Mouse (Mus musculus) intestine, embryonic 16.5 days (tissue): ENCODE results near the gene Macc1. TPM values are rescaled to one million over a fixed set of nuclear protein-coding genes. Genes with fewer than 3 reads are reported as not detected.

Source experiments
- ATAC-seq: fragments of 200-750 bp; cut with Nextera tagmentation; 2 replicates; pipeline ENCODE4 v1.8.0; 2017; ENCODE audit warnings: moderate TSS enrichment, moderate library complexity
- H3K27ac ChIP-seq: fragments of 300-500 bp; sonication (generic); 2 replicates; pipeline ENCODE4 v1.5.1; 2014; ENCODE audit warnings: mild to moderate bottlenecking, low read length
- H3K27me3 ChIP-seq: fragments of 300-500 bp; sonication (generic); replicated peaks from 2 replicates; pipeline ENCODE4 v1.6.1; 2014; ENCODE audit warnings: low read length, control low read depth, mixed read lengths; ENCODE audit not compliant: control insufficient read depth, insufficient read depth
- H3K36me3 ChIP-seq: fragments of 300-500 bp; sonication (generic); 2 replicates; pipeline ENCODE4 v1.6.1; 2014; ENCODE audit warnings: low read length, control low read depth; ENCODE audit not compliant: control insufficient read depth, insufficient read depth
- H3K4me1 ChIP-seq: fragments of 300-500 bp; sonication (generic); 2 replicates; pipeline ENCODE4 v1.6.1; 2014; ENCODE audit warnings: low read length, control low read depth, mixed read lengths; ENCODE audit not compliant: control insufficient read depth, insufficient read depth
- H3K4me2 ChIP-seq: fragments of 300-500 bp; sonication (generic); 2 replicates; pipeline ENCODE4 v1.6.1; 2014; ENCODE audit warnings: low read depth, low read length, control low read depth
- H3K4me3 ChIP-seq: fragments of 300-500 bp; sonication (generic); 2 replicates; pipeline ENCODE4 v1.5.1; 2014; ENCODE audit warnings: mild to moderate bottlenecking, low read length
- H3K9ac ChIP-seq: fragments of 300-500 bp; sonication (generic); 2 replicates; pipeline ENCODE4 v1.6.1; 2014; ENCODE audit warnings: low read depth, low read length
- H3K9me3 ChIP-seq: fragments of 300-500 bp; sonication (generic); 2 replicates; pipeline ENCODE4 v1.6.1; 2016; ENCODE audit warnings: low read length, control low read depth; ENCODE audit not compliant: control insufficient read depth
- WGBS: fragments of 180-500 bp; shearing (Covaris S2); extraction: QIAGEN DNeasy Blood & Tissue Kit; methylation state at CpG from one replicate; pipeline ENCODE4 v1.1.7; 2014; 5-methylcytosine and 5-hydroxymethylcytosine counted together
- polyA plus RNA-seq: library from polyadenylated mRNA; unstranded; fragments of >200 nt; fragmentation: Nextera tagmentation; extraction: Ambion mirVana; gene quantifications from 2 replicates; pipeline ENCODE4 v1.2.1, GENCODE M21; 2015

Macc1 gene
- polyA plus RNA-seq, 1 experiment from 2014 or later: 1.9 TPM

DNA sequence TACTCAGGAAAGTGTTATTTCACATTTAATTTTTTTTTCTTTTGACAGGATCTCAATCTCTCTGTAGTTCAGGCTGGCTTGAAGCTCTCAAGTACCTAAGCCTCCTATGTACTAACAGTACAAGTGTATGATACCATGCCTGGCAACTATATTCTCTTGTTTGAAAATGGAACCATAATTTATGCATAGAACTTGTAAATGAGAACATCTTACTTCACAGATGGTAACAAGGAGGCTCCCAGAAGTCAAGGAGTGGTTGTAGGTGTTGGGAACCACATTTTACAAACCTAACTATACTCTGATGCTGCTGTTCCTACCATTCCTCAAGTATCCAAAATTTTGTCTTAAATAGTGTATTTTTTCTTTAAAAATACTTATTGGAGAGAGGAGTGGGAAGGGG lies 96.5 kb downstream of the Macc1 start:
- Histone ChIP-seq H3K27ac (no peak overlapping the region), H3K36me3 (no peaks in the 10 kb centered on the region)

DNA sequence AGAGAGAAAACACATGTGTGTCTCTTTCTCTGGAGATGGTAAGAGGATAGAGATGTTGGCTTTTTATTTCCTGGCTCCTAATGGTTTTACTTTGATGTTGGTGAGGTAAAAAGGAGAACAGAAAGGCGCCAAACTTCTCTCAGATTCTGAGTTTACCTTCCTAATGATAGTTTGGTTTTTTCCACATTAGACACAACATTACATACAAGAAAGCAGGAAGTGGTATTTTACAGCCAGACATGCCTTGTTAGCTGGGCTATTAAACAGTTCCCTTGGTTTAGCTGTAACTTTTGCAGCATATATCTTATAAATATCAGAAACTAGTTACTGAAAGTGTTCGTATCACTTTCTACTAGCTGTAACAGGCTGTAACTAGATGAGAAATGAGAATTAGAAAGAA lies 96.9 kb downstream of the Macc1 start:
- no peak overlapping the region for H3K9ac ChIP-seq
- no peak for ATAC-seq
- H3K9me3 ChIP-seq: no peaks in the 10 kb centered on the region
- no peaks in the 10 kb centered on the region for H3K27me3 ChIP-seq
- 73% methylated on average over 2 of the region's 2 CpGs for WGBS
- no peak overlapping the region for H3K4me2 ChIP-seq
- H3K4me1 ChIP-seq: no peaks in the 10 kb centered on the region
- no peak overlapping the region for H3K4me3 ChIP-seq
- no peaks in the 10 kb centered on the region for H3K36me3 ChIP-seq
- no peak overlapping the region for H3K27ac ChIP-seq

More for the DNA sequence above, 96.5 kb downstream of the Macc1 start:
- Histone ChIP-seq H3K9ac (no peak overlapping the region), H3K4me1 (no peaks in the 10 kb centered on the region), H3K4me3 (no peak overlapping the region), H3K9me3 (no peaks in the 10 kb centered on the region), H3K27me3 (no peaks in the 10 kb centered on the region), H3K4me2 (no peak overlapping the region)
- no peak for ATAC-seq

GRCm38 (mm10) chr12:119411982-119412381 lies 97.9 kb downstream of the Macc1 start:
- Histone ChIP-seq H3K36me3 (no peaks in the 10 kb centered on the region), H3K4me2 (no peak overlapping the region), H3K9me3 (no peaks in the 10 kb centered on the region), H3K4me3 (no peak overlapping the region), H3K27me3 (no peaks in the 10 kb centered on the region), H3K27ac (no peak overlapping the region), H3K4me1 (no peaks in the 10 kb centered on the region), H3K9ac (no peak overlapping the region)
- no peak for ATAC-seq
- 80% methylated on average over 2 of the region's 2 CpGs for WGBS

- no peak for ATAC-seq
- H3K9ac ChIP-seq: no peak overlapping the region
- no peak overlapping the region for H3K4me3 ChIP-seq
- H3K9me3 ChIP-seq: no peaks in the 10 kb centered on the region
- no peaks in the 10 kb centered on the region for H3K4me1 ChIP-seq
- 77% methylated on average over 2 of the region's 2 CpGs for WGBS
- H3K27ac ChIP-seq: no peak overlapping the region
- H3K36me3 ChIP-seq: no peaks in the 10 kb centered on the region
- H3K4me2 ChIP-seq: no peak overlapping the region
- H3K27me3 ChIP-seq: no peaks in the 10 kb centered on the region
Observed at GRCm38 (mm10) chr12:119415900-119416299, 101.8 kb downstream of the Macc1 start.

GRCm38 (mm10) chr12:119425749-119426148 lies 111.7 kb downstream of the Macc1 start:
- no peak overlapping the region for H3K9ac ChIP-seq
- H3K27ac ChIP-seq: no peak overlapping the region
- H3K27me3 ChIP-seq: no peaks in the 10 kb centered on the region
- 0 out of 2 replicates have a peak, but pooled peaks have one; percentile 36 for ATAC-seq
- no peaks in the 10 kb centered on the region for H3K36me3 ChIP-seq
- no peak overlapping the region for H3K4me2 ChIP-seq
- H3K4me3 ChIP-seq: no peak overlapping the region
- 49% methylated on average over 2 of the region's 2 CpGs for WGBS
- H3K9me3 ChIP-seq: no peaks in the 10 kb centered on the region
- no peaks in the 10 kb centered on the region for H3K4me1 ChIP-seq

GRCm38 (mm10) chr12:119426182-119426886 lies 112.3 kb downstream of the Macc1 start:
- Histone ChIP-seq H3K9ac (no peak overlapping the region), H3K9me3 (no peaks in the 10 kb centered on the region), H3K27ac (no peak overlapping the region), H3K4me1 (no peaks in the 10 kb centered on the region), H3K36me3 (no peaks in the 10 kb centered on the region), H3K27me3 (no peaks in the 10 kb centered on the region), H3K4me3 (no peak overlapping the region), H3K4me2 (no peak overlapping the region)
- 91% methylated on average over 2 of the region's 2 CpGs for WGBS
- no peak for ATAC-seq

DNA sequence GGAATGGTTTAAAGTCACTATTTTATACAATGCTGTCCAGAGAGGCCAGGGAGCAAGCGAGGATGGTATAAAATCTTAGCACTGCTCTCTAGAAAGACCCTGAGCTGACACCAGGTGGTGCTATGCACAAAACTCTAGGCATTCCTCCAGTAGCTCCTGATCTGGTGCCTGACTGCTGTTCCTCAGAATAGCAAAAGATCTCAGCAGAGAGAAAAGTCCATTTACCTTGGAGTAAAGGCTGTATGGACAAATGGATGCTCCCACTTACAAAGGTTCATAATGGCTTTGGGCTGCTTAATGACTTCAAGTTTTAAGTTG lies 112.8 kb downstream of the Macc1 start:
- no peak overlapping the region for H3K27ac ChIP-seq
- ATAC-seq: peak; percentile 77; the same call in 1 of the 2 replicates
- H3K4me2 ChIP-seq: no peak overlapping the region
- H3K4me1 ChIP-seq: no peaks in the 10 kb centered on the region
- no peak overlapping the region for H3K9ac ChIP-seq
- no peaks in the 10 kb centered on the region for H3K27me3 ChIP-seq
- H3K36me3 ChIP-seq: no peaks in the 10 kb centered on the region
- no peak overlapping the region for H3K4me3 ChIP-seq
- H3K9me3 ChIP-seq: no peaks in the 10 kb centered on the region
- WGBS: 70% methylated on average over 1 of the region's 1 CpGs

GRCm38 (mm10) chr12:119440720-119441119 lies 126.7 kb downstream of the Macc1 start:
- H3K27me3 ChIP-seq: no peaks in the 10 kb centered on the region
- 78% methylated on average over 2 of the region's 2 CpGs for WGBS
- no peak overlapping the region for H3K9ac ChIP-seq
- H3K4me1 ChIP-seq: no peaks in the 10 kb centered on the region
- H3K4me2 ChIP-seq: no peak overlapping the region
- ATAC-seq: no peak
- H3K27ac ChIP-seq: no peak overlapping the region
- no peaks in the 10 kb centered on the region for H3K9me3 ChIP-seq
- no peaks in the 10 kb centered on the region for H3K36me3 ChIP-seq
- no peak overlapping the region for H3K4me3 ChIP-seq

DNA sequence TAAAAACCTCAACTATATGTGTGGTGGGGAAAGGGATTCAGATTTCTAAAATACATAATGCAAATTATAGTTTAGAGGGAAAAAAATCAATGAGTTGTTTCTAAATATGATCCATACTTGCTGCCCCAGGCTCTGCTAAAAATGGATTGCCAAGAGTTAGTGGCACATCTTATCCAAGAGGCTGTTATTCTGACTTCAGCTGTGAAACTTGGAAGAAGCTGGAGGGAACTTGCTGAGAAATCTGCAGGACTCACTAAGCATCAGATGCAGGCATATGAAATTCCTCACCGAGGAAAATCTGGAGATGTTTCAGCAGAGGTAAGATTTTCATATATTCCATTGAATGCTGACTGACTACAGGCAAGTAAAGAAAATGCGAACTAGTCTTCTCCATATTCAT lies 136.0 kb downstream of the Macc1 start:
- no peak overlapping the region for H3K27ac ChIP-seq
- 87% methylated on average over 2 of the region's 2 CpGs for WGBS
- H3K4me3 ChIP-seq: no peak overlapping the region
- no peak overlapping the region for H3K4me2 ChIP-seq
- H3K9ac ChIP-seq: no peak overlapping the region
- H3K27me3 ChIP-seq: no peaks in the 10 kb centered on the region
- ATAC-seq: no peak
- no peaks in the 10 kb centered on the region for H3K9me3 ChIP-seq
- no peaks in the 10 kb centered on the region for H3K4me1 ChIP-seq
- no peaks in the 10 kb centered on the region for H3K36me3 ChIP-seq

DNA sequence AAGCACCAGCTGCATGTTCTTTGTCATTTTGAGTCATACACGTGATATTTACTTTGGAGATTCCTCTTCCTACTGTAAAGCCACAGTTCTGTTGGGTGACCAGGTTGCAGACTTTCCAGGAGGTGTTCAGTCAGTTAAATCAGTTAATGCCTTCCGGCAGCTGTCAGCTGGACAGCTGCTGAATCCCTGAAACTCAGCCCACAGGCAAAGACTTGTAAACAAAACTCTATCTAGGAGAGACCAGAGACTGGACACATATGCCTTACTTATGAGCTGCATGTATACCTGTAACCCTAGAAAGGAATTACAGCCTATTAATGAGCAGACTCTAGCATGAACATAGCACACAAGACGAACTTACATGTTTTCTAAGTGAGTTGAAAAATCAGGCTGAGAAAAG lies 137.2 kb downstream of the Macc1 start:
- H3K9me3 ChIP-seq: no peaks in the 10 kb centered on the region
- H3K36me3 ChIP-seq: no peaks in the 10 kb centered on the region
- no peaks in the 10 kb centered on the region for H3K4me1 ChIP-seq
- WGBS: 56% methylated on average over 3 of the region's 3 CpGs
- no peak overlapping the region for H3K4me2 ChIP-seq
- H3K4me3 ChIP-seq: no peak overlapping the region
- peak; percentile 53; the same call in 1 of the 2 replicates for ATAC-seq
- H3K9ac ChIP-seq: no peak overlapping the region
- no peak overlapping the region for H3K27ac ChIP-seq
- H3K27me3 ChIP-seq: no peaks in the 10 kb centered on the region
